Mouse (Mus musculus): ENCODE data around the gene 1700088E04Rik. TPM values are rescaled to one million over a fixed set of nuclear protein-coding genes. Genes with fewer than 3 reads are reported as not detected.

Gene 1700088E04Rik
- total and polyA plus RNA-seq, 3 experiments: 0.50 to 1.6 (median 1.4) TPM

DNA sequence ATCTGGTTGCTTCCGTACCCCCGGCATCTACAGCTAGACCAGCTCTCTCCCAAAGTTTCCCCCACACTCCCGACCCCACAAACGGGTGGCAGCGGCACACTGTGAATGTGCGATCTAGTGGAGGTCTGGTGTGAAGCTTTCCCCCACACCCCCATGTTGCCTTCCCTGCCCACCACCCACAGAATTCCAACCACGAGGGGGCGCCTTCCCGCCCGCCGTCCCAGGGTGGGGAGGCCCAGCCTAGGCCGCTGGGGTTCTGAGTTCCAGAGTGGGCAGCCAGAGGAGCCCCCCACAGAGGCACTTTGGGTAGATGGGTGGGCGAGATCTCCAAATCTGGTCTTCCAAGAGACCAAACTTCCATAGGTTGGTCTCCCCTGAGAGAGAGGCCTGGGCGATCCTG is 21.8 kb upstream of the 1700088E04Rik start:
- H3K4me1 ChIP-seq (ENCODE audit: insufficient read depth, low read depth, low read length): no peaks in the 10 kb centered on the region
- DNase-seq (ENCODE audit: low spot score) (no peak), ATAC-seq (ENCODE audit: extremely low read depth, insufficient number of reproducible peaks, low FRiP score, poor library complexity, severe bottlenecking) (no peak)
- peaks cover 74% of the 10 kb centered on the region for H3K27me3 ChIP-seq (ENCODE audit: insufficient read depth, low read length)
- no peak for TF ChIP-seq TAL1 (conservative IDR thresholded peaks at IDR 0.05; ENCODE audit: low read depth, low read length)
- TF ChIP-seq GATA1 (IDR thresholded peaks at IDR 0.05; ENCODE audit: borderline replicate concordance, low read length): no peak
- TF ChIP-seq CTCF (IDR thresholded peaks at IDR 0.05; ENCODE audit: low read depth, low read length): no peak
- no peak for TF ChIP-seq POLR2AphosphoS5 (IDR thresholded peaks at IDR 0.05; ENCODE audit: insufficient replicate concordance, low read depth, low read length)
- no peak for TF ChIP-seq GATA2 (IDR thresholded peaks at IDR 0.05; ENCODE audit: borderline replicate concordance, low read depth, low read length)
- H3K36me3 ChIP-seq (replicated peaks): no peaks in the 10 kb centered on the region
- no peaks in the 10 kb centered on the region for H3K9me3 ChIP-seq (replicated peaks)
- H3K4me3 ChIP-seq (ENCODE audit: low read depth, low read length): no peak overlapping the region

DNA sequence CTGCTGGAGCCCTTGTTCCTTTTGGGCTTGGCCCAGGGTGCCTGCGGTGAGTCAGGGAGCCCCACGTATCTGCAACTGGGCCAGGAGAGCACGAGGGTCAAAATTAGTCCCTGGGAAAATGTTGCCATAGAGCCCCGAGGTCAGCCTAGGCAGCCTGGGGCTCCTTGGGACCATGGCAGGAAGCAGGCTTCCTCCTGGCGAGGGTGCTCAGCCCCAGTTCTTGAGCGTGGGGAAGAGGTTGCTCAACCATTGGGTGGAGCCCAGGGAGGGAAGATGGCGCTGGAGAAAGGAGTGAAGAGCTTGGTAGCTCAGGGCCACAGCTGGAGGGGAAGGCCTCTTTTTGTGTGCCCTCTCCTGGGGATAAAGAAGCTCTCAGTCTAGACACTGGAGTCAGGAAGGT is 21.2 kb upstream of the 1700088E04Rik start:
- ATAC-seq (ENCODE audit: extremely low read depth, insufficient number of reproducible peaks, low FRiP score, poor library complexity, severe bottlenecking): no peak
- H3K9me3 ChIP-seq (replicated peaks): no peaks in the 10 kb centered on the region
- TF ChIP-seq CTCF (IDR thresholded peaks at IDR 0.05; ENCODE audit: low read depth, low read length) (no peak), POLR2AphosphoS5 (IDR thresholded peaks at IDR 0.05; ENCODE audit: insufficient replicate concordance, low read depth, low read length) (no peak), TAL1 (conservative IDR thresholded peaks at IDR 0.05; ENCODE audit: low read depth, low read length) (no peak), GATA1 (IDR thresholded peaks at IDR 0.05; ENCODE audit: borderline replicate concordance, low read length) (no peak), GATA2 (IDR thresholded peaks at IDR 0.05; ENCODE audit: borderline replicate concordance, low read depth, low read length) (no peak)
- no peaks in the 10 kb centered on the region for H3K4me1 ChIP-seq (ENCODE audit: insufficient read depth, low read depth, low read length)
- H3K27me3 ChIP-seq (ENCODE audit: insufficient read depth, low read length): peaks cover 75% of the 10 kb centered on the region
- no peaks in the 10 kb centered on the region for H3K36me3 ChIP-seq (replicated peaks)
- no peak overlapping the region for H3K4me3 ChIP-seq (ENCODE audit: low read depth, low read length)
- DNase-seq (ENCODE audit: low spot score): no peak

DNA sequence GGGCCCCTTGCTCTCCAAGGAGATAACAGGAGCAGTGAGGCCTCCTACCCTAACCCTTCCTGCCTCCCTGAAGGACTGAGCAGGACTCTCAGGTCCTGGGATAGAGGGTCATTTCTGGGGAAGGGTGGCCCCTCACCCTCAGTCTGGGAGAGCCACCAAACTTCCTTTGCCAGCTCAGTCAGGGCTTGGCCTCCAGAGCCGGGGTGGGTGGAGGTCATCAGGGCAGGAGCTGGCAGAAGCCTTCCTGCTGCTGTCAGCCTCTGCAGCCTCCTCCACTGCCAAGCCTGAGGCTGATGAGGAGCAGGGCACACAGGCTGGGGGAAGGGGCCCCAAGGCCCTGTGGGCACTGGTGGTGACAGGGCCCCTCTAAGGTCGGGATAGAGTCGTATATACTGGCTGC is 14.5 kb upstream of the 1700088E04Rik start:
- H3K4me1 ChIP-seq (ENCODE audit: insufficient read depth, low read depth, low read length): no peaks in the 10 kb centered on the region; the same call in 1 of the 2 replicates
- no peak overlapping the region for H3K4me3 ChIP-seq (ENCODE audit: low read depth, low read length)
- H3K36me3 ChIP-seq (replicated peaks): peaks cover 35% of the 10 kb centered on the region
- no peaks in the 10 kb centered on the region for H3K9me3 ChIP-seq (replicated peaks)
- H3K27me3 ChIP-seq (ENCODE audit: insufficient read depth, low read length): peaks cover 47% of the 10 kb centered on the region
- DNase-seq (ENCODE audit: low spot score) (no peak), ATAC-seq (ENCODE audit: extremely low read depth, insufficient number of reproducible peaks, low FRiP score, poor library complexity, severe bottlenecking) (no peak)
- TF ChIP-seq GATA1 (IDR thresholded peaks at IDR 0.05; ENCODE audit: borderline replicate concordance, low read length): no peak
- no peak for TF ChIP-seq TAL1 (conservative IDR thresholded peaks at IDR 0.05; ENCODE audit: low read depth, low read length)
- no peak for TF ChIP-seq GATA2 (IDR thresholded peaks at IDR 0.05; ENCODE audit: borderline replicate concordance, low read depth, low read length)
- TF ChIP-seq CTCF (IDR thresholded peaks at IDR 0.05; ENCODE audit: low read depth, low read length): no peak
- TF ChIP-seq POLR2AphosphoS5 (IDR thresholded peaks at IDR 0.05; ENCODE audit: insufficient replicate concordance, low read depth, low read length): no peak

DNA sequence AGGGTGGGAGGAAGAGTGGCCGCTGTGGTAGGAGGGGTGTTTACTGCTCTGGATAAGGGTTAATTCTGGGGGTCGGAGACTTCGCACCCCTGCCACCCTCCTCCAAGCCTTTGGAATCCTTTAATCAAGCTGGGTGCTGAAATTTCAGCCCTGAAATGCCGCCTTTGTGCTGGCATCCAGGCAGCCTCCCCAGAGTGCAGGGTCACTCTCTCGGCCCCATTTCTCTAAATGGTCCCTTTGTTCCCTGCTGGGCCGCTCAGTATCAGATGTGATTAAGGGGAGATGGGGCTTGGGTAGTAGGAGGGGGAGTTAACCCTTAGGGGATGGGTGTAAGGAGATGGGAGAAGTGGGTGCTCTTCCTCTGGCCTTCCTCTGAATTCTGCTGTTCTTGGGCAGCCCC is 11.7 kb upstream of the 1700088E04Rik start:
- Histone ChIP-seq H3K9me3 (replicated peaks) (no peaks in the 10 kb centered on the region), H3K4me1 (ENCODE audit: insufficient read depth, low read depth, low read length) (peaks cover 2% of the 10 kb centered on the region), H3K27me3 (ENCODE audit: insufficient read depth, low read length) (peaks cover 24% of the 10 kb centered on the region), H3K4me3 (ENCODE audit: low read depth, low read length) (no peak overlapping the region), H3K36me3 (replicated peaks) (peaks cover 61% of the 10 kb centered on the region)
- TF ChIP-seq GATA1 (IDR thresholded peaks at IDR 0.05; ENCODE audit: borderline replicate concordance, low read length) (no peak), CTCF (IDR thresholded peaks at IDR 0.05; ENCODE audit: low read depth, low read length) (no peak), TAL1 (conservative IDR thresholded peaks at IDR 0.05; ENCODE audit: low read depth, low read length) (no peak), GATA2 (IDR thresholded peaks at IDR 0.05; ENCODE audit: borderline replicate concordance, low read depth, low read length) (no peak), POLR2AphosphoS5 (IDR thresholded peaks at IDR 0.05; ENCODE audit: insufficient replicate concordance, low read depth, low read length) (no peak)
- ATAC-seq (ENCODE audit: extremely low read depth, insufficient number of reproducible peaks, low FRiP score, poor library complexity, severe bottlenecking) (no peak), DNase-seq (ENCODE audit: low spot score) (no peak)

DNA sequence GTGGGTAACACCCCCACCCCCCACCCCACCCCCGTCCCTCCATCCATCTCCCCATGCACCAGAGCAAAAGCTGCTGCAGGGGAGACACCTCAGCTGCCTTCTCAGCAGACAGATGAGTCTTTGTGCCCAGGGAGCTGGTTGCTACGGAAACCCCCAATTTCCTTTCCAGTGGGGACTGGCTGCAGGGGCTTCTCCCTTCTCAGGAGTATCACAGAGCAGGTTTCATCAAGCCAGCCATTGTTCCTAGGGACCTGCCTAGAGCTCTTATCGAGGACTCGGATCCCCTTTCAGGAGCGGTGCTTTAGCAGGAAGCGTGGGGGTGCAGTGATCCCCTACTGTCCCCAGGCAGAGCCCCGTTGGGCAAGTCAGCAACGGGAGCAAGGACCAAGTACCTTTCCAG is 10.8 kb upstream of the 1700088E04Rik start:
- Histone ChIP-seq H3K27me3 (ENCODE audit: insufficient read depth, low read length) (peaks cover 16% of the 10 kb centered on the region), H3K4me1 (ENCODE audit: insufficient read depth, low read depth, low read length) (peaks cover 4% of the 10 kb centered on the region), H3K9me3 (replicated peaks) (no peaks in the 10 kb centered on the region), H3K36me3 (replicated peaks) (peaks cover 69% of the 10 kb centered on the region), H3K4me3 (ENCODE audit: low read depth, low read length) (no peak overlapping the region)
- ATAC-seq (ENCODE audit: extremely low read depth, insufficient number of reproducible peaks, low FRiP score, poor library complexity, severe bottlenecking): no peak
- no peak for TF ChIP-seq GATA1 (IDR thresholded peaks at IDR 0.05; ENCODE audit: borderline replicate concordance, low read length)
- TF ChIP-seq GATA2 (IDR thresholded peaks at IDR 0.05; ENCODE audit: borderline replicate concordance, low read depth, low read length): no peak
- no peak for TF ChIP-seq POLR2AphosphoS5 (IDR thresholded peaks at IDR 0.05; ENCODE audit: insufficient replicate concordance, low read depth, low read length)
- TF ChIP-seq CTCF (IDR thresholded peaks at IDR 0.05; ENCODE audit: low read depth, low read length): no peak
- TF ChIP-seq TAL1 (conservative IDR thresholded peaks at IDR 0.05; ENCODE audit: low read depth, low read length): no peak
- DNase-seq (ENCODE audit: low spot score): no peak

DNA sequence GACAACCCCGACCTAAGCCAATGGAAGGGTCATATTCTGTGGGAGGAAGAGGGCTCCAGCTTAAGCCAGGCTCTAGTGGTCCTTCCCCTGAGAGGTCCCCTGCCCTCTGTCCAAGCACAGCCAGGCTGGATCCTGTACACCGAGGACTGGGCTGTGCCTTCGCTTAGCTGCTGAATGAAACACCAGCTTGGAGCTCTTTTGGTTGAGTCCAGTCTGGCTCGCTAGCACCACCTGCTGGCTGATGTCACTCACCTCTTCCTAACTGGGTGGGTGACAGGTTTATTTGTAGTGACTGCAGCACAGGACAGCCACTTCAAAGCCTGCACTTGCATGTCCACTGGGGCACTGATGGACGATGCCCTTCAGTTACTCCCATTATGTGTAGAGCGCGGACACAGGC is 7.5 kb upstream of the 1700088E04Rik start:
- TF ChIP-seq POLR2AphosphoS5 (IDR thresholded peaks at IDR 0.05; ENCODE audit: insufficient replicate concordance, low read depth, low read length): no peak
- TF ChIP-seq CTCF (IDR thresholded peaks at IDR 0.05; ENCODE audit: low read depth, low read length): peak; percentile 94
- peaks cover 15% of the 10 kb centered on the region for H3K4me1 ChIP-seq (ENCODE audit: insufficient read depth, low read depth, low read length)
- DNase-seq (ENCODE audit: low spot score) (peak; percentile 66), ATAC-seq (ENCODE audit: extremely low read depth, insufficient number of reproducible peaks, low FRiP score, poor library complexity, severe bottlenecking) (no peak)
- H3K4me3 ChIP-seq (ENCODE audit: low read depth, low read length): no peak overlapping the region
- peaks cover 97% of the 10 kb centered on the region for H3K36me3 ChIP-seq (replicated peaks)
- no peaks in the 10 kb centered on the region for H3K9me3 ChIP-seq (replicated peaks)
- H3K27me3 ChIP-seq (ENCODE audit: insufficient read depth, low read length): no peaks in the 10 kb centered on the region

DNA sequence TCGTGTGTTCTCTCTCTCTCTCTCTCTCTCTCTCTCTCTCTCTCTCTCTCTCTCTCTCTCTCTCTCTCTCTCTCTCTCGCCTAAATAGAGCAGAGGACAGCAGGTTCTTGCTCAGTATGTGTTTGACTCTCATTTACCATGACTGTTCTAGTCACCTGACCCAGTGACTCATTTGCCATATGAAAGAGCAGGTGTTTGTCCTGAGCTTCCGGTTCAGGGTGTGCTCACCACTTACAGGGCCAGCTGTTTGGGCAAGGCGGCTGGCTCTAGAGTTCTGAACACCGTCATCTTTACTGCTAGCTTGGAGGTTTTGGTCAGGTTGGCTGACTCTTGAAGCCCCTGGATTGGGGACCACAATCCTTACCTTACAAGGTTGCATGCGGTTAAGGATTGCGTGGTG is 4.5 kb upstream of the 1700088E04Rik start:
- Histone ChIP-seq H3K4me1 (ENCODE audit: insufficient read depth, low read depth, low read length) (peaks cover 34% of the 10 kb centered on the region), H3K27me3 (ENCODE audit: insufficient read depth, low read length) (no peaks in the 10 kb centered on the region), H3K4me3 (ENCODE audit: low read depth, low read length) (no peak overlapping the region), H3K9me3 (replicated peaks) (no peaks in the 10 kb centered on the region), H3K36me3 (replicated peaks) (peaks cover 75% of the 10 kb centered on the region)
- ATAC-seq (ENCODE audit: extremely low read depth, insufficient number of reproducible peaks, low FRiP score, poor library complexity, severe bottlenecking) (no peak), DNase-seq (ENCODE audit: low spot score) (no peak)
- no peak for TF ChIP-seq POLR2AphosphoS5 (IDR thresholded peaks at IDR 0.05; ENCODE audit: insufficient replicate concordance, low read depth, low read length)
- TF ChIP-seq GATA2 (IDR thresholded peaks at IDR 0.05; ENCODE audit: borderline replicate concordance, low read depth, low read length): no peak
- no peak for TF ChIP-seq CTCF (IDR thresholded peaks at IDR 0.05; ENCODE audit: low read depth, low read length)
- TF ChIP-seq TAL1 (conservative IDR thresholded peaks at IDR 0.05; ENCODE audit: low read depth, low read length): no peak
- TF ChIP-seq GATA1 (IDR thresholded peaks at IDR 0.05; ENCODE audit: borderline replicate concordance, low read length): no peak

All from G1E (cell line).